Mouse (Mus musculus) liver, adult 2 months (tissue): ENCODE data around the gene Fut2.

Experiments
- CTCF ChIP-seq: fragments of 200-500 bp; IDR thresholded peaks from 2 replicates; pipeline ENCODE4 v1.5.1; 2011; ENCODE audit warnings: low read depth, low read length, control low read depth
- POLR2A ChIP-seq: fragments of 200-500 bp; IDR thresholded peaks from 2 replicates; pipeline ENCODE4 v1.6.1; 2011; ENCODE audit warnings: low read length, control low read depth; ENCODE audit not compliant: insufficient read depth; ENCODE audit errors: extremely low read depth

GRCm38 (mm10) chr7:45627261-45627660 is 38.9 kb downstream of the Fut2 start, which contains the start of gene Rasip1:
- no peak for TF ChIP-seq CTCF
- TF ChIP-seq POLR2A = 0 out of 2 replicates have a peak, but pooled peaks have one; percentile 41
